Mouse (Mus musculus) monocyte, adult 2 months (primary cell): ENCODE results near the gene Pitpnm2.
"Not testable (repeated sequence)": the region's sequence is repeated elsewhere in the genome, so short reads cannot be mapped to it uniquely, and the experiment has no call there.

Experiments used
- DNase-seq, 2 experiments: peaks; one replicate each; pipeline ENCODE4 v3.0.0; 2022; ENCODE audit warnings: low spot score in 2 of 2, low read depth in 1 of 2

Gene Pitpnm2

GRCm38 (mm10) chr5:124221037-124221735, 28.4 kb downstream of the Pitpnm2 start:
- no peak for DNase-seq

- no peak for DNase-seq
Observed at GRCm38 (mm10) chr5:124220551-124220950, 29.0 kb downstream of the Pitpnm2 start.

- DNase-seq = no peak
Observed at GRCm38 (mm10) chr5:124219431-124219830, 30.1 kb downstream of the Pitpnm2 start.

- no peak for DNase-seq
Observed at GRCm38 (mm10) chr5:124218986-124219385, 30.6 kb downstream of the Pitpnm2 start.

GRCm38 (mm10) chr5:124217566-124218249, 31.9 kb downstream of the Pitpnm2 start:
- DNase-seq = no peak

- not testable (repeated sequence) for DNase-seq
Observed at GRCm38 (mm10) chr5:124217092-124217491, 32.5 kb downstream of the Pitpnm2 start.

- no peak for DNase-seq
Observed at GRCm38 (mm10) chr5:124216403-124216802, 33.2 kb downstream of the Pitpnm2 start.

- DNase-seq = no peak
Observed at GRCm38 (mm10) chr5:124215647-124216046, 33.9 kb downstream of the Pitpnm2 start.

- no peak for DNase-seq
Observed at GRCm38 (mm10) chr5:124214516-124215145, 34.9 kb downstream of the Pitpnm2 start.

- no peak for DNase-seq
Observed at GRCm38 (mm10) chr5:124213588-124214469, 35.7 kb downstream of the Pitpnm2 start.

GRCm38 (mm10) chr5:124211669-124212068, 37.9 kb downstream of the Pitpnm2 start:
- DNase-seq = no peak

- DNase-seq = no peak
Observed at GRCm38 (mm10) chr5:124211234-124211633, 38.3 kb downstream of the Pitpnm2 start.

GRCm38 (mm10) chr5:124210281-124211016, 39.1 kb downstream of the Pitpnm2 start:
- no peak for DNase-seq

GRCm38 (mm10) chr5:124209850-124210249, 39.7 kb downstream of the Pitpnm2 start:
- no peak for DNase-seq

- no peak for DNase-seq
Observed at GRCm38 (mm10) chr5:124208030-124208429, 41.5 kb downstream of the Pitpnm2 start.

GRCm38 (mm10) chr5:124206481-124207038, 43.0 kb downstream of the Pitpnm2 start:
- no peak for DNase-seq

- DNase-seq = no peak
Observed at GRCm38 (mm10) chr5:124205809-124206380, 43.7 kb downstream of the Pitpnm2 start.

- no peak for DNase-seq
Observed at GRCm38 (mm10) chr5:124205211-124205610, 44.3 kb downstream of the Pitpnm2 start.

GRCm38 (mm10) chr5:124204127-124204794, 45.3 kb downstream of the Pitpnm2 start:
- DNase-seq = no peak
